Mouse (Mus musculus): Measurements from ENCODE around the gene Pigk. TPM values are rescaled to one million over a fixed set of nuclear protein-coding genes. Genes with fewer than 3 reads are reported as not detected.

Pigk gene
- polyA plus RNA-seq, 1 experiment from 2014 or later: 59.6 TPM

- 80% methylated on average over 3 of the region's 3 CpGs for WGBS
Measured at GRCm38 (mm10) chr3:152931354-152931753, 217.5 kb downstream of the Pigk start.

DNA sequence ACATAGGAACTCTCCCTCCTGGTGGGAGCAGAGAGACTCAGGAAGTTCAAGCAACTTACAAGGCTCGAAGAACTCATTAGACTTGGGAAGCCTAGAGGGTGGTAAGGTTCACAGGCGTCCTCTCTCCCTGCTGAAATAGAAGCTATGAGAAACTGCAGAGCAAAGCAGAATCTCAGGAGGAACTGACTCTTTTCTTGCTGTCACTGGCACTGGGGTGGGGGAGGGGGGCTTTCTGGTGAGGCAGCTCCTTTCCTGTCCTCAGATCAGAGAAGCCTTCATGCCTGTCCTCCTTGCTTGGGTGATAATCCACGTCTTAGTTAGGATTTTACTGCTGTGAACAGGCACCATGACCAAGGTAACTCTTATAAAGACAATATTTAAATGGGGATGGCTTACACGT is 218.2 kb downstream of the Pigk start:
- H3K27me3 ChIP-seq (ENCODE audit: control insufficient read depth, insufficient read depth, low read depth, low read length): no peaks in the 10 kb centered on the region
- no peak overlapping the region for H3K4me3 ChIP-seq (ENCODE audit: low read depth, low read length)
- ATAC-seq: no peak
- H3K4me1 ChIP-seq (ENCODE audit: control insufficient read depth, insufficient read depth, low read length): peaks cover 10% of the 10 kb centered on the region
- H3K9ac ChIP-seq (ENCODE audit: low read depth, low read length): no peak overlapping the region
- H3K4me2 ChIP-seq (ENCODE audit: low read length): no peak overlapping the region
- no peaks in the 10 kb centered on the region for H3K36me3 ChIP-seq (ENCODE audit: control insufficient read depth, insufficient read depth, low read length)
- WGBS: 70% methylated on average over 4 of the region's 4 CpGs
- H3K9me3 ChIP-seq (replicated peaks; ENCODE audit: control insufficient read depth, low read length, poor library complexity, severe bottlenecking): no peaks in the 10 kb centered on the region
- H3K27ac ChIP-seq (ENCODE audit: low read length): no peak overlapping the region

More at GRCm38 (mm10) chr3:152931354-152931753, 217.5 kb downstream of the Pigk start:
- ATAC-seq: no peak
- Histone ChIP-seq H3K27me3 (ENCODE audit: control insufficient read depth, insufficient read depth, low read depth, low read length) (no peaks in the 10 kb centered on the region), H3K4me3 (ENCODE audit: low read depth, low read length) (no peak overlapping the region), H3K4me2 (ENCODE audit: low read length) (no peak overlapping the region), H3K27ac (ENCODE audit: low read length) (no peak overlapping the region), H3K36me3 (ENCODE audit: control insufficient read depth, insufficient read depth, low read length) (no peaks in the 10 kb centered on the region), H3K9me3 (replicated peaks; ENCODE audit: control insufficient read depth, low read length, poor library complexity, severe bottlenecking) (no peaks in the 10 kb centered on the region), H3K9ac (ENCODE audit: low read depth, low read length) (no peak overlapping the region), H3K4me1 (ENCODE audit: control insufficient read depth, insufficient read depth, low read length) (peaks cover 10% of the 10 kb centered on the region)

- WGBS: 90% methylated on average over 2 of the region's 2 CpGs
- H3K4me3 ChIP-seq (ENCODE audit: low read depth, low read length): no peak overlapping the region
- H3K9ac ChIP-seq (ENCODE audit: low read depth, low read length): no peak overlapping the region
- H3K27ac ChIP-seq (ENCODE audit: low read length): no peak overlapping the region
- no peaks in the 10 kb centered on the region for H3K9me3 ChIP-seq (replicated peaks; ENCODE audit: control insufficient read depth, low read length, poor library complexity, severe bottlenecking)
- ATAC-seq: no peak
- H3K36me3 ChIP-seq (ENCODE audit: control insufficient read depth, insufficient read depth, low read length): no peaks in the 10 kb centered on the region
- H3K27me3 ChIP-seq (ENCODE audit: control insufficient read depth, insufficient read depth, low read depth, low read length): no peaks in the 10 kb centered on the region
- no peak overlapping the region for H3K4me2 ChIP-seq (ENCODE audit: low read length)
- H3K4me1 ChIP-seq (ENCODE audit: control insufficient read depth, insufficient read depth, low read length): peaks cover 10% of the 10 kb centered on the region
Measured at GRCm38 (mm10) chr3:152932544-152932943, 218.6 kb downstream of the Pigk start.

- Histone ChIP-seq H3K27ac (ENCODE audit: low read length) (no peak overlapping the region), H3K9ac (ENCODE audit: low read depth, low read length) (no peak overlapping the region), H3K36me3 (ENCODE audit: control insufficient read depth, insufficient read depth, low read length) (no peaks in the 10 kb centered on the region), H3K9me3 (replicated peaks; ENCODE audit: control insufficient read depth, low read length, poor library complexity, severe bottlenecking) (no peaks in the 10 kb centered on the region), H3K4me1 (ENCODE audit: control insufficient read depth, insufficient read depth, low read length) (peaks cover 4% of the 10 kb centered on the region; the same call in 1 of the 2 replicates), H3K4me3 (ENCODE audit: low read depth, low read length) (no peak overlapping the region), H3K4me2 (ENCODE audit: low read length) (no peak overlapping the region), H3K27me3 (ENCODE audit: control insufficient read depth, insufficient read depth, low read depth, low read length) (no peaks in the 10 kb centered on the region)
- no peak for ATAC-seq
- WGBS: 96% methylated on average over 3 of the region's 3 CpGs
Measured at GRCm38 (mm10) chr3:152933737-152934136, 219.8 kb downstream of the Pigk start.

- Histone ChIP-seq H3K27me3 (ENCODE audit: control insufficient read depth, insufficient read depth, low read depth, low read length) (no peaks in the 10 kb centered on the region), H3K4me2 (ENCODE audit: low read length) (no peak overlapping the region), H3K9me3 (replicated peaks; ENCODE audit: control insufficient read depth, low read length, poor library complexity, severe bottlenecking) (no peaks in the 10 kb centered on the region), H3K36me3 (ENCODE audit: control insufficient read depth, insufficient read depth, low read length) (no peaks in the 10 kb centered on the region), H3K27ac (ENCODE audit: low read length) (no peak overlapping the region), H3K4me3 (ENCODE audit: low read depth, low read length) (no peak overlapping the region), H3K4me1 (ENCODE audit: control insufficient read depth, insufficient read depth, low read length) (no peaks in the 10 kb centered on the region), H3K9ac (ENCODE audit: low read depth, low read length) (no peak overlapping the region)
- 96% methylated on average over 3 of the region's 3 CpGs for WGBS
- no peak for ATAC-seq
Measured at GRCm38 (mm10) chr3:152936313-152936712, 222.4 kb downstream of the Pigk start.

GRCm38 (mm10) chr3:152941671-152942070 is 227.8 kb downstream of the Pigk start:
- H3K4me1 ChIP-seq (ENCODE audit: control insufficient read depth, insufficient read depth, low read length): peaks cover 6% of the 10 kb centered on the region; the same call in 1 of the 2 replicates
- ATAC-seq: no peak
- no peak overlapping the region for H3K9ac ChIP-seq (ENCODE audit: low read depth, low read length)
- H3K27me3 ChIP-seq (ENCODE audit: control insufficient read depth, insufficient read depth, low read depth, low read length): no peaks in the 10 kb centered on the region
- no peak overlapping the region for H3K4me3 ChIP-seq (ENCODE audit: low read depth, low read length)
- no peak overlapping the region for H3K27ac ChIP-seq (ENCODE audit: low read length)
- 89% methylated on average over 5 of the region's 5 CpGs for WGBS
- H3K9me3 ChIP-seq (replicated peaks; ENCODE audit: control insufficient read depth, low read length, poor library complexity, severe bottlenecking): no peaks in the 10 kb centered on the region
- H3K4me2 ChIP-seq (ENCODE audit: low read length): no peak overlapping the region
- H3K36me3 ChIP-seq (ENCODE audit: control insufficient read depth, insufficient read depth, low read length): no peaks in the 10 kb centered on the region

DNA sequence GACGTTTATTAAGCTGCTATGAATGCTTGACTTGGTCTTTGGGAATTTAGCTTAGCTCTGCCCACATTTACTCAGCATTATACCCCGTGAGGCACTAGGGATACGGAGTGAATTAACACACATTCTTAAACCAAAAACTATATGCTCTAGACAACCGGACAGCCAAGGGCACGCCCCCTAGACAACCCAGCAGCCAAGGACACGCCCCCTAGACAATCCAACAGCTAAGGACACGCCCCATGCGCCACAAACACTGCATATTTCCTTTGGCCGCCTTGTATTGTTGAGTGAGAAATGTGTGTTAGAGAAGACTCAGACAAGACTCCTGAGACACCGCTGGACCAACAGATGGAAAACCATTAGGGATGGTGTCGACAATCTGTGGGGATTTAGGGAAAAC is 229.1 kb downstream of the Pigk start:
- H3K27me3 ChIP-seq (ENCODE audit: control insufficient read depth, insufficient read depth, low read depth, low read length): no peaks in the 10 kb centered on the region
- ATAC-seq: no peak
- H3K4me2 ChIP-seq (ENCODE audit: low read length): no peak overlapping the region
- peaks cover 7% of the 10 kb centered on the region; the same call in 1 of the 2 replicates for H3K4me1 ChIP-seq (ENCODE audit: control insufficient read depth, insufficient read depth, low read length)
- H3K36me3 ChIP-seq (ENCODE audit: control insufficient read depth, insufficient read depth, low read length): no peaks in the 10 kb centered on the region
- no peak overlapping the region for H3K27ac ChIP-seq (ENCODE audit: low read length)
- H3K4me3 ChIP-seq (ENCODE audit: low read depth, low read length): no peak overlapping the region
- no peak overlapping the region for H3K9ac ChIP-seq (ENCODE audit: low read depth, low read length)
- 50% methylated on average over 11 of the region's 11 CpGs for WGBS
- no peaks in the 10 kb centered on the region for H3K9me3 ChIP-seq (replicated peaks; ENCODE audit: control insufficient read depth, low read length, poor library complexity, severe bottlenecking)

DNA sequence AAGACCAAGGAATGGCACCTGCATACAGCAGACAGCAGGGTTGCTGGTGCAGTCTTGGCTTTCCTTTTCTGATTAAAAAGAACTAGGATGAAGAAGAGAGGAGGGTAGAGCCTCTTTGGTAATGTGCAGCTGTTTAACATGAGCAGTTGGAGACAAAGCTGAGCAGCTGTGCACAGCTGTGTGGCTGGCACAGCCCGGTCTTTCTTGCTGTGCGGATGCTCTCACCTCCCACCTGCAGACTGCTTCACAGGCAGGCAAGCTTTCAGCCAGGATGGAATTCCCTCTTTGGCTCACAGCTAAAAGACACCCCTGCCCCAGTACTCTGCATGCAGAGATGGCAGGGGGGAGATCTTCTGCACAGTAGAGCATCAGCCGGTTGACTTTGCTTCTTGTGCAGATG is 230.9 kb downstream of the Pigk start:
- Histone ChIP-seq H3K27ac (ENCODE audit: low read length) (no peak overlapping the region), H3K4me1 (ENCODE audit: control insufficient read depth, insufficient read depth, low read length) (peaks cover 7% of the 10 kb centered on the region; the same call in 1 of the 2 replicates), H3K9ac (ENCODE audit: low read depth, low read length) (no peak overlapping the region), H3K9me3 (replicated peaks; ENCODE audit: control insufficient read depth, low read length, poor library complexity, severe bottlenecking) (no peaks in the 10 kb centered on the region), H3K27me3 (ENCODE audit: control insufficient read depth, insufficient read depth, low read depth, low read length) (no peaks in the 10 kb centered on the region), H3K4me3 (ENCODE audit: low read depth, low read length) (no peak overlapping the region), H3K4me2 (ENCODE audit: low read length) (no peak overlapping the region), H3K36me3 (ENCODE audit: control insufficient read depth, insufficient read depth, low read length) (no peaks in the 10 kb centered on the region)
- 56% methylated on average over 3 of the region's 3 CpGs for WGBS
- ATAC-seq: no peak

GRCm38 (mm10) chr3:152947031-152947640 is 233.2 kb downstream of the Pigk start:
- no peak overlapping the region for H3K9ac ChIP-seq (ENCODE audit: low read depth, low read length)
- H3K36me3 ChIP-seq (ENCODE audit: control insufficient read depth, insufficient read depth, low read length): no peaks in the 10 kb centered on the region
- H3K27me3 ChIP-seq (ENCODE audit: control insufficient read depth, insufficient read depth, low read depth, low read length): no peaks in the 10 kb centered on the region
- peaks cover 7% of the 10 kb centered on the region; the same call in 1 of the 2 replicates for H3K4me1 ChIP-seq (ENCODE audit: control insufficient read depth, insufficient read depth, low read length)
- no peaks in the 10 kb centered on the region for H3K9me3 ChIP-seq (replicated peaks; ENCODE audit: control insufficient read depth, low read length, poor library complexity, severe bottlenecking)
- H3K4me3 ChIP-seq (ENCODE audit: low read depth, low read length): no peak overlapping the region
- H3K27ac ChIP-seq (ENCODE audit: low read length): no peak overlapping the region
- no peak overlapping the region for H3K4me2 ChIP-seq (ENCODE audit: low read length)
- 64% methylated on average over 11 of the region's 11 CpGs for WGBS
- ATAC-seq: no peak

Measured in midbrain, embryonic 16.5 days (tissue).